Mouse (Mus musculus): ENCODE results near the gene Klhl10. TPM values are rescaled to one million over a fixed set of nuclear protein-coding genes. Genes with fewer than 3 reads are reported as not detected.

Klhl10 gene
- total and polyA plus RNA-seq, 3 experiments: 0.98 to 2.2 TPM; not detected in 1

- no peaks in the 10 kb centered on the region for H3K36me3 ChIP-seq (replicated peaks)
- H3K9me3 ChIP-seq (replicated peaks): no peaks in the 10 kb centered on the region
- peaks cover 34% of the 10 kb centered on the region for H3K27me3 ChIP-seq (ENCODE audit: insufficient read depth, low read length)
- DNase-seq (ENCODE audit: low spot score) (no peak), ATAC-seq (ENCODE audit: extremely low read depth, insufficient number of reproducible peaks, low FRiP score, poor library complexity, severe bottlenecking) (no peak)
- TF ChIP-seq GATA2 (IDR thresholded peaks at IDR 0.05; ENCODE audit: borderline replicate concordance, low read depth, low read length): no peak
- no peak for TF ChIP-seq POLR2AphosphoS5 (IDR thresholded peaks at IDR 0.05; ENCODE audit: insufficient replicate concordance, low read depth, low read length)
- TF ChIP-seq GATA1 (IDR thresholded peaks at IDR 0.05; ENCODE audit: borderline replicate concordance, low read length): no peak
- H3K4me3 ChIP-seq (ENCODE audit: low read depth, low read length): no peak overlapping the region
- peaks cover 10% of the 10 kb centered on the region for H3K4me1 ChIP-seq (ENCODE audit: insufficient read depth, low read depth, low read length)
These were observed 40.9 kb upstream of the Klhl10 start for GRCm38 (mm10) chr11:100400842-100401241.

DNA sequence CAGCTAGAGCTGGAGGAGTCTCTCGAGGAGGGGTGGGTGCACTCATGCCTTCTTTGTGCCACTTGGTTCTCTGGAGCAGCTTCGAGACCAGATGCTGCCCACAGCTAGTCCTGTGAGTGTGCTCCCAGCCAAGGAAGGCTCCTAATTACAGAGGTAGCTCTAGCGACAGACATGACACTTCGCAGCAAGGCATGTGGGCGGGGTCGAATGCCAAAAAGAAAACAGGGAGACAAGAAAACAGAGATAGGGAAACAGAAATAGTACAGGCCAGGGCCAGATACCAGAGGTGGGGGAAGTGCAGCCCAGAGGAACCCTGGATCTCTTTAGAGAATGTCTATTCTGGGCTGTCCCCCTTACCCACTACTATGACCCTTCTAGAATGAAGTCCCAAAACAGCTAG is 39.5 kb upstream of the Klhl10 start:
- Histone ChIP-seq H3K27me3 (ENCODE audit: insufficient read depth, low read length) (peaks cover 36% of the 10 kb centered on the region), H3K4me3 (ENCODE audit: low read depth, low read length) (no peak overlapping the region), H3K36me3 (replicated peaks) (no peaks in the 10 kb centered on the region), H3K4me1 (ENCODE audit: insufficient read depth, low read depth, low read length) (peaks cover 10% of the 10 kb centered on the region), H3K9me3 (replicated peaks) (no peaks in the 10 kb centered on the region)
- DNase-seq (ENCODE audit: low spot score): no peak
- TF ChIP-seq GATA1 (IDR thresholded peaks at IDR 0.05; ENCODE audit: borderline replicate concordance, low read length) (no peak), GATA2 (IDR thresholded peaks at IDR 0.05; ENCODE audit: borderline replicate concordance, low read depth, low read length) (no peak), CTCF (IDR thresholded peaks at IDR 0.05; ENCODE audit: low read depth, low read length) (no peak), TAL1 (conservative IDR thresholded peaks at IDR 0.05; ENCODE audit: low read depth, low read length) (no peak), POLR2AphosphoS5 (IDR thresholded peaks at IDR 0.05; ENCODE audit: insufficient replicate concordance, low read depth, low read length) (no peak)
- ATAC-seq (ENCODE audit: extremely low read depth, insufficient number of reproducible peaks, low FRiP score, poor library complexity, severe bottlenecking): no peak

DNA sequence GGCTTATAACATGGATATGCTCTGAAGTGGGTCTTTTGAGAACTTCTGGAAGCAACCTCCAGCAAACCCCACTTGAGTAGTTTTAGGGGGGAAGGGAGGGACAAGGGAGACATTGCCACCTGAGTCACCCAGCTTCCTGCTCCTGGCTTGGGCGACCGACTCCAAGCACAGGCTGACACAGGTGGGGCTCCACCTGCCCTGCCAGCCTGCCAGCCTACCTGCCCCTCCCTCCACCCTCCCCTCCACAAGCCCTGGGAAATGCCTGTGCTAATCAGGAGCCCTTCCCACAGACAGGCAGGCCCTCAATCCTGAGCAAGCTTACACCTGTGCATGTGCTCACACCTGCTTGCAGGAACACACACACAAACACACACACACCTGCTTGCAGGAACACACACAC is 39.0 kb upstream of the Klhl10 start:
- Histone ChIP-seq H3K4me1 (ENCODE audit: insufficient read depth, low read depth, low read length) (peaks cover 6% of the 10 kb centered on the region), H3K36me3 (replicated peaks) (no peaks in the 10 kb centered on the region), H3K9me3 (replicated peaks) (no peaks in the 10 kb centered on the region), H3K4me3 (ENCODE audit: low read depth, low read length) (no peak overlapping the region), H3K27me3 (ENCODE audit: insufficient read depth, low read length) (peaks cover 34% of the 10 kb centered on the region)
- DNase-seq (ENCODE audit: low spot score): no peak
- ATAC-seq (ENCODE audit: extremely low read depth, insufficient number of reproducible peaks, low FRiP score, poor library complexity, severe bottlenecking): no peak
- TF ChIP-seq CTCF (IDR thresholded peaks at IDR 0.05; ENCODE audit: low read depth, low read length): no peak
- TF ChIP-seq GATA1 (IDR thresholded peaks at IDR 0.05; ENCODE audit: borderline replicate concordance, low read length): no peak
- TF ChIP-seq POLR2AphosphoS5 (IDR thresholded peaks at IDR 0.05; ENCODE audit: insufficient replicate concordance, low read depth, low read length): no peak
- TF ChIP-seq TAL1 (conservative IDR thresholded peaks at IDR 0.05; ENCODE audit: low read depth, low read length): no peak
- TF ChIP-seq GATA2 (IDR thresholded peaks at IDR 0.05; ENCODE audit: borderline replicate concordance, low read depth, low read length): no peak

DNA sequence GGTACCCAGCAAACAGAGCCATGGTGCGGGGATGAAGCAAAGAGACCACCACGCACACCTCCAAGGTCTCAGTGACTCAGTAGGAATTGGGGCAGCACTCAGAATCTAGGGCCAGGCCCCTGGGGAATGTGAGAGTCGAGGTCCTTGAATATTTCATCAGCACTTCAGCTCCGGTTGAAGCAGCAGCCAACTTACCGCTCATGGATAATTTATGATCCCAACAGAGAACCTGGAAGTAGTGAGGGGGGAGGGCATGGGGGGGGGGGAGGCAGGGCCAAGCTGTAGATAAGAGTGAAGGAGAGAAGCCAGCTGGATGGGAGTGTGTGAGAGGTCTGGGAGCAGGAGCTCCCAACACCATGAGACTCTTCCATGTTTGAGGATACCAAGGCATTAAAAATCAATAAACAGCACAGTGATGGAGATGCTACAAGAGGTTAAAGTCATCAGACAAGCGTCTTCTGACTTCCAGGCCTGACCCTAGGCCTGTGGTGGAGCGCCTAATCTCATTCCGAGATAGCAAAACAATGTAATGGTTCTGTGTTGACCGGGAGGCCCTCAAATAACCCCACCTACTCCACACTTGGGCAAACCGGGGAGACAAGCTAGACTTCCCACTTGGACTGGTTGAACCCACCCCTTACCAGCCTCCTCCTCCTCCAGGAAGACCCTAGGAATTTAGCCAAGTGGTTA is 38.1 kb upstream of the Klhl10 start:
- ATAC-seq (ENCODE audit: extremely low read depth, insufficient number of reproducible peaks, low FRiP score, poor library complexity, severe bottlenecking): no peak

DNA sequence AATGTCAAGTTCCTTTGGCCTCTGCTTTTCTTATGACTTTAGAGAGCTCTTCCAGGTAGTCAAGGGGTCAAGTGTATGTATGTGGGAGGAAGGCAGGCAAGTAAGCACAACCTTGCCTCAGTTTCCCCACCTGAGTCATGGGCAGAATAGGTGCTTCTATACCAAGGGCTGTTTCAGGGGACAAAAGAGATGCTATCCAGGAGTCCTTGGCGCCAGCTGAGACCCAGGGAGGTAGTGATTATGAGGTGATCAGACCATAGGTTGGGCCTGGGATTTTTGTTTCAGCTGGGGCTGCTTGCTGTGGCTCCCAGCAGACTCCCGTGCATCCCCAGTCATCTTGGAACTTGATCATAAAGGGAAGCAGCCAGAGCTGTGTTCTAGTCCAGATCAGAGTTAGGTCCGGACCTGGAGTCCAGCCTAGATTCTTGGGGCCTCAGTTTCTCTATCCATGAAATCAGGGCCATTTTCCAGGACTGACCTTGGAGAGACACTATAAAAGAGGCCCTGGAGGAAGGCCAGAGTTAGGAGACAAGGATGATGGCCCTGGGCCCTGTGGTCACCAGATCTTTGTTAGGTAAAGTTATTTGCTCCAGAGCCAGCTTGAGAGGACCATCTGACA is 37.2 kb upstream of the Klhl10 start:
- H3K4me3 ChIP-seq (ENCODE audit: low read depth, low read length): no peak overlapping the region
- peaks cover 5% of the 10 kb centered on the region; the same call in 1 of the 2 replicates for H3K4me1 ChIP-seq (ENCODE audit: insufficient read depth, low read depth, low read length)
- DNase-seq (ENCODE audit: low spot score): no peak
- no peaks in the 10 kb centered on the region for H3K9me3 ChIP-seq (replicated peaks)
- TF ChIP-seq CTCF (IDR thresholded peaks at IDR 0.05; ENCODE audit: low read depth, low read length): no peak
- TF ChIP-seq TAL1 (conservative IDR thresholded peaks at IDR 0.05; ENCODE audit: low read depth, low read length): no peak
- TF ChIP-seq GATA1 (IDR thresholded peaks at IDR 0.05; ENCODE audit: borderline replicate concordance, low read length): no peak
- no peak for TF ChIP-seq POLR2AphosphoS5 (IDR thresholded peaks at IDR 0.05; ENCODE audit: insufficient replicate concordance, low read depth, low read length)
- no peak for TF ChIP-seq GATA2 (IDR thresholded peaks at IDR 0.05; ENCODE audit: borderline replicate concordance, low read depth, low read length)
- no peaks in the 10 kb centered on the region for H3K36me3 ChIP-seq (replicated peaks)
- H3K27me3 ChIP-seq (ENCODE audit: insufficient read depth, low read length): peaks cover 42% of the 10 kb centered on the region
- no peak for ATAC-seq (ENCODE audit: extremely low read depth, insufficient number of reproducible peaks, low FRiP score, poor library complexity, severe bottlenecking)

More for the DNA sequence above, 38.1 kb upstream of the Klhl10 start:
- H3K36me3 ChIP-seq (replicated peaks): no peaks in the 10 kb centered on the region
- no peak for DNase-seq (ENCODE audit: low spot score)
- H3K27me3 ChIP-seq (ENCODE audit: insufficient read depth, low read length): peaks cover 37% of the 10 kb centered on the region
- TF ChIP-seq CTCF (IDR thresholded peaks at IDR 0.05; ENCODE audit: low read depth, low read length) (no peak), GATA2 (IDR thresholded peaks at IDR 0.05; ENCODE audit: borderline replicate concordance, low read depth, low read length) (no peak), POLR2AphosphoS5 (IDR thresholded peaks at IDR 0.05; ENCODE audit: insufficient replicate concordance, low read depth, low read length) (no peak), TAL1 (conservative IDR thresholded peaks at IDR 0.05; ENCODE audit: low read depth, low read length) (no peak), GATA1 (IDR thresholded peaks at IDR 0.05; ENCODE audit: borderline replicate concordance, low read length) (no peak)
- H3K9me3 ChIP-seq (replicated peaks): no peaks in the 10 kb centered on the region
- no peak overlapping the region for H3K4me3 ChIP-seq (ENCODE audit: low read depth, low read length)
- H3K4me1 ChIP-seq (ENCODE audit: insufficient read depth, low read depth, low read length): peaks cover 5% of the 10 kb centered on the region; the same call in 1 of the 2 replicates

DNA sequence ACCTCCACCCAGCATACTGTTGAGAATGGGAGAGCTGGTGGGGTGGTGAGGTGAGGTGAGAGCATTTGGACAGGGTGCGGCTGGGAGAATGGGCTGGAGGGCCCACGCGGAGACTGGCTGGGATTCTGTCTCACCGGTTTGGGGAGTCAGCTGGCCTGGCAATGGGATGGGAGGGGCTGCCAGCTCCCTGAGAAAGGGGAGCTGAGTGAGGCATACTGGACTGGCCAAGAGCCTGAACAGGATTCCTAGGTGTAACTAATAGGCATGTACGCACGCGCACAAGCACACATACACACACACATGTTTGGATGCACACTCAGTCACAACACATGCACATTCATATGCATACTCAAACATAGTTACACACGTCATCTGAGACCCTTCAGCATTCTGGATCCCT is 35.4 kb upstream of the Klhl10 start:
- Histone ChIP-seq H3K4me3 (ENCODE audit: low read depth, low read length) (no peak overlapping the region), H3K36me3 (replicated peaks) (no peaks in the 10 kb centered on the region), H3K9me3 (replicated peaks) (no peaks in the 10 kb centered on the region), H3K4me1 (ENCODE audit: insufficient read depth, low read depth, low read length) (peaks cover 5% of the 10 kb centered on the region; the same call in 1 of the 2 replicates), H3K27me3 (ENCODE audit: insufficient read depth, low read length) (peaks cover 47% of the 10 kb centered on the region)
- no peak for DNase-seq (ENCODE audit: low spot score)
- no peak for TF ChIP-seq CTCF (IDR thresholded peaks at IDR 0.05; ENCODE audit: low read depth, low read length)
- no peak for TF ChIP-seq TAL1 (conservative IDR thresholded peaks at IDR 0.05; ENCODE audit: low read depth, low read length)
- no peak for TF ChIP-seq GATA1 (IDR thresholded peaks at IDR 0.05; ENCODE audit: borderline replicate concordance, low read length)
- ATAC-seq (ENCODE audit: extremely low read depth, insufficient number of reproducible peaks, low FRiP score, poor library complexity, severe bottlenecking): no peak
